Comparison of ENCODE assay signal across 12 mouse cellular contexts in genomic region chr11:32010663-32010970, GRCm38 (mm10). TPM values are rescaled to one million over a fixed set of nuclear protein-coding genes. Genes with fewer than 3 reads are reported as not detected.
DNase-seq lines count a peak whose midpoint lies in the region; ATAC-seq lines count a peak whose summit lies in the region.
"Had no signal": no experiment of that assay in that cellular context is flagged by ENCODE, and none has a peak within 500 bp of the region (broad histone marks: within the 10 kb centered on the region; RNA-seq: fewer than 3 reads in every experiment).

No protein-coding gene starts in this region.

- peak overlapping the region; percentile 85 for H3K27ac ChIP-seq in forebrain, embryonic 12.5 days
- H3K27ac ChIP-seq in limb, embryonic 10.5 days, result peak overlapping the region; percentile 71
- peak overlapping the region; percentile 58 for H3K27ac ChIP-seq in neural tube, embryonic 14.5 days (ENCODE audit: low read depth, low read length)

- H3K36me3 ChIP-seq in forebrain, embryonic 12.5 days (replicated peaks), result peaks cover 35% of the 10 kb centered on the region
- H3K36me3 ChIP-seq in limb, embryonic 10.5 days, result no peaks in the 10 kb centered on the region
- peaks cover 22% of the 10 kb centered on the region for H3K36me3 ChIP-seq in neural tube, embryonic 14.5 days (ENCODE audit: control insufficient read depth, insufficient read depth, low read length)

- H3K4me2 ChIP-seq in forebrain, embryonic 12.5 days, result peak overlapping the region; percentile 31; the same call in 1 of the 2 replicates
- H3K4me2 ChIP-seq in neural tube, embryonic 14.5 days (ENCODE audit: low read depth, low read length), result peak overlapping the region; percentile 31

- 30% methylated on average over 5 of the region's 5 CpGs for WGBS in forebrain, embryonic 12.5 days
- 71% methylated on average over 5 of the region's 5 CpGs for WGBS in limb, embryonic 10.5 days
- WGBS in neural tube, embryonic 14.5 days, result 48% methylated on average over 5 of the region's 5 CpGs

- peaks cover 46% of the 10 kb centered on the region for H3K4me1 ChIP-seq in forebrain, embryonic 12.5 days
- H3K4me1 ChIP-seq in limb, embryonic 10.5 days, result peaks cover 19% of the 10 kb centered on the region
- peaks cover 38% of the 10 kb centered on the region for H3K4me1 ChIP-seq in neural tube, embryonic 14.5 days (ENCODE audit: control insufficient read depth, insufficient read depth, low read length)

- no peak overlapping the region for H3K4me3 ChIP-seq in forebrain, embryonic 12.5 days (replicated peaks)
- no peak overlapping the region for H3K4me3 ChIP-seq in limb, embryonic 10.5 days
- H3K4me3 ChIP-seq in neural tube, embryonic 14.5 days (ENCODE audit: low read depth, low read length), result no peak overlapping the region

- H3K27me3 ChIP-seq in forebrain, embryonic 12.5 days, result no peaks in the 10 kb centered on the region
- H3K27me3 ChIP-seq in limb, embryonic 10.5 days (ENCODE audit: low read depth, poor library complexity, severe bottlenecking), result no peaks in the 10 kb centered on the region
- H3K27me3 ChIP-seq in neural tube, embryonic 14.5 days (ENCODE audit: control insufficient read depth, insufficient read depth, low read length), result no peaks in the 10 kb centered on the region

- H3K9me3 ChIP-seq in forebrain, embryonic 12.5 days, result peaks cover 18% of the 10 kb centered on the region
- H3K9me3 ChIP-seq in limb, embryonic 10.5 days (replicated peaks), result peaks cover 3% of the 10 kb centered on the region; the same call in 1 of the 2 replicates
- H3K9me3 ChIP-seq in neural tube, embryonic 14.5 days (ENCODE audit: control insufficient read depth, low read length), result no peaks in the 10 kb centered on the region

- DNase-seq in kidney, postnatal 4 days, result peak; percentile 41 to 51
- no peak for DNase-seq in kidney, adult 18-20 months
- DNase-seq in limb, embryonic 10.5 days (ENCODE audit: low spot score), result no peak
- no peak for DNase-seq in frontal cortex, postnatal 14 days (ENCODE audit: low spot score in 2 of 2)
- DNase-seq in layer of hippocampus, postnatal 10 days (ENCODE audit: low spot score in 2 of 2), result no peak
- DNase-seq in ovary, adult 18-20 months (ENCODE audit: low spot score), result no peak
- DNase-seq: cerebellum, adult 11 months; gastrocnemius, postnatal 14 days had no signal

- no peak overlapping the region for H3K9ac ChIP-seq in forebrain, embryonic 12.5 days
- H3K9ac ChIP-seq in neural tube, embryonic 14.5 days (replicated peaks; ENCODE audit: low read depth, low read length), result no peak overlapping the region

- peak; percentile 50 for ATAC-seq in forebrain, embryonic 12.5 days (ENCODE audit: low FRiP score)
- no peak for ATAC-seq in neural tube, embryonic 14.5 days (ENCODE audit: low read depth)

RNA-seq across cellular contexts. Expression of gene Nsg2, which starts 10.4 kb away (rescaled TPM):
- polyA plus RNA-seq in forebrain, embryonic 12.5 days (2016; fragmentation: Nextera tagmentation; extraction: Ambion mirVana), result 185 and 202 TPM in 2 replicates
- 1.1 and 2.0 TPM in 2 replicates for polyA plus RNA-seq in limb, embryonic 10.5 days (2016; fragmentation: Nextera tagmentation; extraction: Ambion mirVana)
- polyA plus RNA-seq in neural tube, embryonic 14.5 days (2014; fragmentation: Nextera tagmentation; extraction: Ambion mirVana), result 143 and 156 TPM in 2 replicates
- total RNA-seq in layer of hippocampus, postnatal 10 days (2021), result 100 to 1,000 TPM; 848 to 920 TPM

RNA-seq across cellular contexts. Expression of gene 4930524B15Rik, which starts 45.2 kb away (rescaled TPM):
- polyA plus RNA-seq in forebrain, embryonic 12.5 days (2016; fragmentation: Nextera tagmentation; extraction: Ambion mirVana), result 0.09 and 0.15 TPM in 2 replicates
- 0.14 TPM in 1 of 2 replicates, not detected in the other for polyA plus RNA-seq in limb, embryonic 10.5 days (2016; fragmentation: Nextera tagmentation; extraction: Ambion mirVana)
- 0.16 and 0.52 TPM in 2 replicates for polyA plus RNA-seq in neural tube, embryonic 14.5 days (2014; fragmentation: Nextera tagmentation; extraction: Ambion mirVana)
- not detected for total RNA-seq in layer of hippocampus, postnatal 10 days (2021)
- total RNA-seq: gastrocnemius, postnatal 14 days; heart, postnatal 14 days; left cerebral cortex, postnatal 25 days had no signal

Comparison
In these comparisons a context has a peak if more than half of its experiments do, and no peak if none do; other contexts are left out.
1. DNase-seq: peak in kidney, postnatal 4 days (2 of 2); none in kidney, adult 18-20 months (single experiment), limb, embryonic 10.5 days (single experiment), frontal cortex, postnatal 14 days (0 of 2), layer of hippocampus, postnatal 10 days (0 of 2) and ovary, adult 18-20 months (single experiment).
2. RNA of gene Nsg2, which starts 10.4 kb away (polyA plus RNA-seq): 185 to 202 TPM in forebrain, embryonic 12.5 days and 143 to 156 TPM in neural tube, embryonic 14.5 days; 1.1 to 2.0 TPM in limb, embryonic 10.5 days; every median in the first group is over 10 times any median in the second.
3. Peak in every context shown above with its lines, with median percentiles within 50 percentile points of each other: H3K27ac ChIP-seq.